Mouse (Mus musculus): ENCODE data around the gene Vpreb2.

DNA sequence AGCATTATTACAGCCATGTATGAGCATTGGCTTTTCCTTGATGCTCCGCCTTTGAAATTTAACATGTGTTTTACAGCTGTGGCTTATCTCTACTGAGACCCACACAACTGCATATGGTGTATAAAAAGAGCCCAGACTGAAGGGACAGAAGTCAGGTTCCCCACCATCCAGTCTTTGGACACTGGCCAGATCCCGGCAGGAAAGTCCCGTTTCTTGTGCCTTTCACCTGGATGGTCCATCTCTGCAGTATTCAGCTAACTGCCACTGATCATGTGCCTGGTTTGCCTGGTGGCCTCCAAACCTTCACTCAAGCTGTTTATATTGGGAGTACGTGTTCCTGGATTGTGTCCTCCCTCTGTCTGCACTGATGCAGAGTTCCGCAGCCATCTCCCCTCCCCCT lies 4.0 kb downstream of the Vpreb2 start:
- TF ChIP-seq CTCF (IDR thresholded peaks at IDR 0.05; ENCODE audit: insufficient read depth, low read depth, low read length) (no peak), POLR2A (IDR thresholded peaks at IDR 0.05; ENCODE audit: insufficient read depth, low read depth, low read length) (no peak)
